Mouse (Mus musculus) neural tube, embryonic 15.5 days (tissue): ENCODE data around the gene Rgp1. TPM values are rescaled to one million over a fixed set of nuclear protein-coding genes. Genes with fewer than 3 reads are reported as not detected.
"Not testable (repeated sequence)": the region's sequence is repeated elsewhere in the genome, so short reads cannot be mapped to it uniquely, and the experiment has no call there.

Source experiments
- ATAC-seq: fragments of 200-750 bp; cut with Nextera tagmentation; 2 replicates; pipeline ENCODE4 v1.8.0; 2017; ENCODE audit warnings: mild to moderate bottlenecking, moderate TSS enrichment, moderate library complexity; ENCODE audit not compliant: low FRiP score
- H3K27ac ChIP-seq: fragments of 300-500 bp; sonication (generic); replicated peaks from 2 replicates; pipeline ENCODE4 v1.5.1; 2015; ENCODE audit warnings: mild to moderate bottlenecking, inconsistent platforms
- H3K27me3 ChIP-seq: fragments of 300-500 bp; sonication (generic); replicated peaks from 2 replicates; pipeline ENCODE4 v1.6.1; 2015; ENCODE audit warnings: inconsistent platforms
- H3K36me3 ChIP-seq: fragments of 300-500 bp; sonication (generic); 2 replicates; pipeline ENCODE4 v1.6.1; 2015; ENCODE audit warnings: inconsistent platforms
- H3K4me1 ChIP-seq: fragments of 300-500 bp; sonication (generic); 2 replicates; pipeline ENCODE4 v1.6.1; 2015; ENCODE audit warnings: inconsistent platforms
- H3K4me2 ChIP-seq: fragments of 300-500 bp; sonication (generic); 2 replicates; pipeline ENCODE4 v1.6.1; 2015; ENCODE audit warnings: inconsistent platforms, mild to moderate bottlenecking, moderate library complexity
- H3K4me3 ChIP-seq: fragments of 300-500 bp; sonication (generic); replicated peaks from 2 replicates; pipeline ENCODE4 v1.5.1; 2015; ENCODE audit warnings: mild to moderate bottlenecking, inconsistent platforms
- H3K9ac ChIP-seq: fragments of 300-500 bp; sonication (generic); replicated peaks from 2 replicates; pipeline ENCODE4 v1.6.1; 2015; ENCODE audit warnings: mild to moderate bottlenecking, inconsistent platforms
- H3K9me3 ChIP-seq: fragments of 300-500 bp; sonication (generic); replicated peaks from 2 replicates; pipeline ENCODE4 v1.6.1; 2016; ENCODE audit warnings: inconsistent platforms
- WGBS: fragments of 180-500 bp; shearing (Covaris S2); methylation state at CpG from one replicate; pipeline ENCODE4 v1.1.7; 2015; ENCODE audit warnings: mixed read lengths; 5-methylcytosine and 5-hydroxymethylcytosine counted together
- polyA plus RNA-seq: library from polyadenylated mRNA; unstranded; fragments of >200 nt; fragmentation: Nextera tagmentation; extraction: Ambion mirVana; gene quantifications from 2 replicates; pipeline ENCODE4 v1.2.1, GENCODE M21; 2015

Rgp1 gene
- polyA plus RNA-seq, 1 experiment from 2014 or later, result 22.0 TPM

DNA sequence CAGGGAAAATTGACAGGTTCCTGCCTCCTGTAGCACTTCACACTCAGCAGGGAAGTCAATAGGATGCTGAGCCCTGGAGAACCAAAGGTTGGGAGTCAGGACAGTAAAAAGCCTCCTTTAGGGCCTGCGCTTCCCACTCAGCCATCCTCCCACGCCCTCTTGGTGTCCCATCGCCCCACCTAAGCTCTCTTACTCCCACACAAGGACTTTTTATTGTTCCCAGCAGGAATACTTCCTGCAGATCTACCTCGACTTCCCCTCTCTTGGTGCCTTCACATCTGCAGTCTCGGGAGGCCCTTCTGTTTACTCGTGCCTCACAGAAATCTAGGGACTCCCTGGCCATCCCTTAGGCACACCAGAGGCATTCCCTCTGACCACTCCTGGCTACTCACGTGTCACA, 4.9 kb downstream of the Rgp1 start:
- Histone ChIP-seq H3K27ac (no peak overlapping the region), H3K27me3 (no peaks in the 10 kb centered on the region), H3K36me3 (peaks cover 36% of the 10 kb centered on the region), H3K4me1 (peaks cover 12% of the 10 kb centered on the region), H3K4me2 (no peak overlapping the region), H3K4me3 (no peak overlapping the region), H3K9ac (no peak overlapping the region), H3K9me3 (no peaks in the 10 kb centered on the region)
- WGBS, result 80% methylated on average over 7 of the region's 7 CpGs
- no peak for ATAC-seq

DNA sequence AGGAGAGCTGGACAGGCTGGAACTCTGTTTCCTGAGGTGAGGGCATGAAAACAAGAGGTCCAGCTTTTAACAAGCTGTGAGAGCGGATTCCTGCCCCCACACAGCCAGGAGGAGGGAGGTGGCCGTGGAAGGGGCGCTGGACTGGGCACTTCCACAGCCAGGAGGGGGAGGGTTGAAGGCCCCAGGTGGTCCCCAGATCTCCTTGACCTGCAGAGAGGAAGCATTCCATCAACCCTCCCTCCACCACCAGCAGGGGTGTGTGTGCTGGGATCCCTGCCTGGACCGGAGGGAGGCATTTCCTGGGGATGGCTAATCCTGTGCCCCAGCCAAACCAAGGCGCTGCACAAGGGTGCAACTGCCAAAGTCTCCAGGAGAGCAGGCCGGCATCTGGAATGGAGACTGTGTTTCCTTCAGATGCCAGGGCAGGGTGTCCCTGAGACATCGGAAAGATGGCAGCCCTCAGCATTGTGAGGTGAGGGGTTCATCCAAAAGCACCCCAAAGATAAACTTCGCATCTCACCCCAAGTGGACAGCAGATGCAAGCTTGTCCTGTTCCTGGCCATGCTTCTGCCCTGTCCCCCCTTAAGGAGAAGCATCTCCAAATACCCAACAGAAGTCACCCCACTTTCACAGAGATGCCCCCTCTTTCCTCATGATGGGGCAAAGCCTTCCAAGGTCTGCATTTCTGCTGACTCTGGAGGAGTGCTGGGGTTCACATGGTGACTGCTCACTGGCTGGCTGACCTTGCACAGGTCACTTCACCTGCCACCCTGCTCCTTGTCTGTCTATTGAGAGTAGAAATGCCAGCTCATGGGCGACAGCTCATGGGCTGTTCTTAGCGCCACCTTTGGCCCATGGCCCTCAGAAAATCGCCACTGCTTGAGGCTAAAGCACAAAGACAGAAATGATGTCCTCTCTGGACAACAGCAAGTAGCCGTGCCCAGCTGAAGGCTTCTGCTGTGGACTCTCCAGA, 6.2 kb downstream of the Rgp1 start, which contains the start of gene Msmp:
Gene Msmp, minus strand, starts transcription at position 51 of the 973 bp plus-strand sequence.
- Histone ChIP-seq H3K27ac (no peak within 1 kb of the TSS), H3K36me3 (peaks cover 36% of the 10 kb centered on the region), H3K4me2 (no peak within 1 kb of the TSS), H3K4me1 (peaks cover 6% of the 10 kb centered on the region), H3K27me3 (no peaks in the 10 kb centered on the region), H3K4me3 (no peak within 1 kb of the TSS), H3K9ac (no peak within 1 kb of the TSS), H3K9me3 (no peaks in the 10 kb centered on the region)
- 77% methylated on average over 12 of the region's 12 CpGs for WGBS
- ATAC-seq, result no peak

DNA sequence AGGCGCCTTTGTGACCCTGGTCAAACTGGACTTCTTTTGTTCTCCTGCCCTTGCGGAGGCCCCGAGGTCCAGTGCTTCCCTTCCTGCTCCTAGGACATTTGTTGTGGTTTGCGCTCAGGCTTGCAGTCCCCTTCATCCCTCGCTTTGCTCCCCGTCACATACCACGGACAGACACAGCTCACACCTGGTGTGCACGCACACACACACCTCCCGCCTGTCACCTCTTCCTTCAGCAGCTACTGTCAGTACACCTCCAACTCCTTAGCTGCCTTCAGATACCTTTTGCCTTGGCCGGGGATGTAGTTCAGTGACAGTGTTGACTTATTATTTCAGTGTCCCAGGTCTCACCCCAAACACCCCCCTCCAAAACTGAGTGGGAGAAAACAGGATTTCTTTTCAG, 7.2 kb downstream of the Rgp1 start:
- Histone ChIP-seq H3K9ac (no peak overlapping the region), H3K36me3 (peaks cover 36% of the 10 kb centered on the region), H3K27me3 (no peaks in the 10 kb centered on the region), H3K27ac (no peak overlapping the region), H3K4me1 (no peaks in the 10 kb centered on the region), H3K4me2 (no peak overlapping the region), H3K9me3 (no peaks in the 10 kb centered on the region), H3K4me3 (no peak overlapping the region)
- WGBS, result 62% methylated on average over 10 of the region's 10 CpGs
- no peak for ATAC-seq

DNA sequence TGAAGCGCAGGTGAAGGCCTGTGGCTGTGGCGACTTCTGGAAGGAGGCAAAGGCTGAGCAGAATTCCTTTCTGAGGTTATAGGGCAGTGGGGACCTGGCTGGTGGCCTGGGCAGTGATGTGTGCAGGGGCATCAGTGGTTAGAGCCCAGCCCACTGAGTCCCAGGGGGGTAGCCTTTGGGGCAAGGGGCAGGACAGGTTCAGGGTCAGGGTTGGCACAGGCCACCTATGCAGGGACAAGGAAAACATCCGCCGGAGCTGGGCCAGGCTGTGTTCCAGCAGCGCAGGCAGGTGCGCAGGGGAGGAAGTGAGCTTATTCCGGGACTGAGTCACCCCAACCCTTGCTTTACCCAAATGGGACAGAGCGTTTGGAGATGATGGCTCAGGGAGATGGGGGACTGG, 7.9 kb downstream of the Rgp1 start:
- no peak overlapping the region for H3K4me3 ChIP-seq
- H3K27me3 ChIP-seq, result no peaks in the 10 kb centered on the region
- no peak overlapping the region for H3K27ac ChIP-seq
- no peak overlapping the region for H3K4me2 ChIP-seq
- H3K9me3 ChIP-seq, result no peaks in the 10 kb centered on the region
- H3K9ac ChIP-seq, result no peak overlapping the region
- WGBS, result 78% methylated on average over 8 of the region's 8 CpGs
- no peak for ATAC-seq
- peaks cover 30% of the 10 kb centered on the region for H3K36me3 ChIP-seq
- no peaks in the 10 kb centered on the region for H3K4me1 ChIP-seq

DNA sequence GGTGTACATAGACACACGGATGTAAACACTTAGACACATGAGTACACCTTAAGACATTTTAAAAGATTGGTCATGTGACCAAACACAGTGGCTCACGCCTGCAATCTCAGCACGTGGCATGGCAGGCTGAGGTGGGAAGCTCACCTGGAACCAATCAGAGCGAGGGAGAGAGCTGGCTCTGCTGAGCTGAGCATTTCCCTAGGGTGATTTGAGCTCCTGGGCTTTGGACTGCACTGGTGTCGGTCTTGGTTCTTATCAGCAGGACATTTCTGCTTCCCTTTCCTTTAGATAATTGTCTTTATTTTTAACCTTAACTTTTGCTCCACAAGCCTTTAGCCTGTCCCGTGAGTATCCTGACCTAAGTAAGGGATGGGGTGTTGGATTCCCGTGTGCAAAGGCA, 9.2 kb downstream of the Rgp1 start:
- Histone ChIP-seq H3K9me3 (no peaks in the 10 kb centered on the region), H3K4me2 (no peak overlapping the region), H3K4me3 (no peak overlapping the region), H3K27ac (no peak overlapping the region), H3K27me3 (no peaks in the 10 kb centered on the region), H3K4me1 (no peaks in the 10 kb centered on the region), H3K36me3 (peaks cover 17% of the 10 kb centered on the region), H3K9ac (no peak overlapping the region)
- WGBS, result 66% methylated on average over 7 of the region's 7 CpGs
- no peak for ATAC-seq

DNA sequence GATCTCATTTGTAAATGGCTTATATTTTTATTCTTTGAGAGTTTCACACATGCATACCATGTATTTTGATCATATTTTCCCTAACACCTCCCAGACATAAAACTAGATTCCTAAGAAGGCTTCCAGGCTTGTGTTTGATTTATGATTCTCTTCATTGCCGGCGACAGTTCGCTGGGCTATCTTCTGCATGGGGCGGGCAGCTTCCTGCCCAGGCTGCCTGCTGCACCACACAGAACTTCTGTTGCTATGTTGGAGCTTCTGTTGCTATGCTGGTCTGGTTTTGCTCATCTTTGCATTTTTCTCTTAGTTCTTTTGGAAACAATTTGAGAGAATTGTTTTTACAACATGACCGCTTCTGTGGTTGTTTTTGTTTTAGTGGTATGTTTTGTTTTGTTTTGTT, 13.0 kb downstream of the Rgp1 start:
- Histone ChIP-seq H3K4me1 (no peaks in the 10 kb centered on the region), H3K4me3 (no peak overlapping the region), H3K36me3 (no peaks in the 10 kb centered on the region), H3K27me3 (no peaks in the 10 kb centered on the region), H3K27ac (no peak overlapping the region), H3K4me2 (no peak overlapping the region), H3K9me3 (no peaks in the 10 kb centered on the region), H3K9ac (no peak overlapping the region)
- ATAC-seq, result no peak
- WGBS, result 72% methylated on average over 5 of the region's 5 CpGs

DNA sequence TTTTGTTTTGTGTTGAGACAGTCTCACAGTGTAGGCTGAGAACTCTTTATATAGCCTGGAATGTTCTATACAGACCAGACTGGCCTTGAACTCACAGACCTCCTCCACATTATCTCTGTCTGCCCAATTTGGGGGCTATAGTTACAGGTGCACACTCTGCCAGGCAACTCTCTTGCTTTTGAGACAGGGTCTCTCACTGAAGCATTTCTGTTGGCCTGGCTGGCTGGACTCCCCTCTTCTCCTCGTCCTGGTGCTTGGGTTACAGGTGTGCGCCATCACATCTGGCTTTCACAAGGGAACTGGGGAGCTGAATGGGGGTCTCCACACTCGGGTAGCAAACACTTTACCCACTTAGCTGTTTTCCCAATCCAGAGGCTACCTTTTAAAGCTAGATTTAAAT, 13.4 kb downstream of the Rgp1 start:
- 83% methylated on average over 3 of the region's 3 CpGs for WGBS
- no peaks in the 10 kb centered on the region for H3K36me3 ChIP-seq
- H3K4me1 ChIP-seq, result no peaks in the 10 kb centered on the region
- H3K4me2 ChIP-seq, result no peak overlapping the region
- H3K4me3 ChIP-seq, result no peak overlapping the region
- H3K9ac ChIP-seq, result no peak overlapping the region
- no peak overlapping the region for H3K27ac ChIP-seq
- no peaks in the 10 kb centered on the region for H3K27me3 ChIP-seq
- ATAC-seq, result no peak
- no peaks in the 10 kb centered on the region for H3K9me3 ChIP-seq

DNA sequence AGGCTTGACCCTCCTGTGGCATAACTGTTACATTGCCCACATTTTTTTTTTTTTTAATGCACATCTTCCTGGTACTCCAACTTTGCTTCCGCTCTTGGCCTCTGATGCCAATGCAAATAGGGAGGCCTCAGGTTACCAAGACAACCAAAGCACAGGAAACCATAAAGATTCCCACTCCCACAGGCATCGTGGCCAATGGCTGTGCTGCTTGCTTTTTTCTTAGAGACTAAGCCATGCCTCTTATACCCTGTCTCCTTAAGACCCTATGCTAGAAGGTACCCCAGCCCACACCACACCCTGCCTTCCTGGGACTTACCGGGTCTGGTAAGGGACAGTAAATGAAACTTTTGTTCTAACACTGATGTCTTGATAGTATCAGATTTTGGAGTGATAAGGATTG, 14.9 kb downstream of the Rgp1 start:
- Histone ChIP-seq H3K27me3 (no peaks in the 10 kb centered on the region), H3K4me2 (no peak overlapping the region), H3K4me3 (no peak overlapping the region), H3K36me3 (no peaks in the 10 kb centered on the region), H3K4me1 (no peaks in the 10 kb centered on the region), H3K9ac (no peak overlapping the region), H3K27ac (no peak overlapping the region), H3K9me3 (no peaks in the 10 kb centered on the region)
- no peak for ATAC-seq
- 41% methylated on average over 3 of the region's 3 CpGs for WGBS

DNA sequence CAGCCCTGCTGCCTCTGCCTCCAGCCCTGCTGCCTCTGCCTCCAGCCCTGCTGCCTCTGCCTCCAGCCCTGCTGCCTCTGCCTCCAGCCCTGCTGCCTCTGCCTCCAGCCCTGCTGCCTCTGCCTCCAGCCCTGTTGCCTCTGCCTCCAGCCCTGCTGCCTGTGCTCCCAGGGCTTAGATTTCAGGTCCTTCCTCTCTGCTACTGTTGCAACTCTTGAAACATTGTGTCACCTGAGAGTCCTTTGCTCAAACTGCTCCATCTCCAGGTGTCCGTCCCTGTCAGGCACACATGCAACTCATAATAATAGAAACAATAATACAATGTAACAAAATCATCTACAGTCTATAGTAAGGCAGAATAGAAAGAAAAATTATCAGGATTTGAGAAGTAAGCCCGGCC, 18.1 kb downstream of the Rgp1 start:
- not testable (repeated sequence) for H3K4me1 ChIP-seq, H3K9me3 ChIP-seq, H3K36me3 ChIP-seq, H3K4me2 ChIP-seq, H3K27ac ChIP-seq, ATAC-seq, H3K4me3 ChIP-seq, H3K27me3 ChIP-seq, H3K9ac ChIP-seq
- WGBS, result 86% methylated on average over 2 of the region's 2 CpGs

DNA sequence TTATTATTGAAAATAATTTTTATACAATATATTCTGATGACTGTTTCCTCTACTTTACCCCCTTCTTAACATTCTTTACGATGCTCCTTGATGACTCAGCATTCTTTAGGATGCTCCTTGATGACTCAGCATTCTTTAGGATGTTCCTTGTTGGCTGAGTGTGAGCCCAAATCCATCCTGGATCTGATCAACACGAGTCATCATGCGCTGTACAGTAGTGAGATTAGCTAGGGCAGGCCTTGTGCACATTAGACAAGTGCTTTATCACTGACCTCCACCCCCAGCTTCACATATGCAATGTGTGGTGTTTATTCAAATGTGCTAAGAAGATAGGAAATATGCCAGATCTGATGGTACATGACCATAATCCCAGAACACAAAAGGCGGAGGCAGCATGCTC, 19.7 kb downstream of the Rgp1 start:
- Histone ChIP-seq H3K27ac (no peak overlapping the region), H3K4me1 (no peaks in the 10 kb centered on the region), H3K4me2 (no peak overlapping the region), H3K9ac (no peak overlapping the region), H3K4me3 (no peak overlapping the region), H3K27me3 (no peaks in the 10 kb centered on the region), H3K36me3 (no peaks in the 10 kb centered on the region), H3K9me3 (no peaks in the 10 kb centered on the region)
- WGBS, result 87% methylated on average over 4 of the region's 4 CpGs
- ATAC-seq, result no peak

DNA sequence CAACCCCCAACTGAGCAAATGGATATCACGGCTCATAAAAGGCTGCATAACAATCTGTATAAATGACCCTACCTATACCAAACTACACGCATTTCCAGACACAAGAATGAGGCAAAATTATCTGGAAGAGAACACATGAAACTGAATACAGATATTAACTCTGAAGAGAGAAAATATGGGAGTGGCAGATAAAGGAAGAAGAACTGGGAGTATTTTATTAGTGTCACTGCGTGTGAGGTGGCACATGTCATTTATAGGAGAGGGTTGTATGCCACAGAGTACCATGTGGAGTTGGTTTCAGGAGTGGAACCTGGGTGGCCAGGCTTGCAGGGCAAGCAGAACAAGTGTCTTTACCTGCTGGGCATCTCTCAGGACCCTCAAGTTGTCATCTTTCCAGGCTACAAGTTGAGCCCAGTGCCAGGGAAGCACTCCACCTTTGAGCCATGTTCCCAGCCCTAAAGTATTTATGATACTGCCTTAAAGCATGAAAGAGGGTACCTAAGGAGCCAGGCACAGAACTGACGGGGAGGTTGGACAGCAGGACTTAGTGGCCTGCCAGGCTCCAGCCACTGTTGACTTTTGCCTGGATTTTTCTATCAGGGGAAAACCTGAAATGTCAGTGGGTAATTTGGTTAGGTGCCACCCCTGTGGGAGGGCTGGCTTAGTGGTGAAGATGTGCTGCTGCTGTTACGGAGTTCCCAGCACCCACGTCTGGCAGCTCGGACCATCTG, 20.3 kb downstream of the Rgp1 start:
- H3K4me3 ChIP-seq, result no peak overlapping the region
- H3K9me3 ChIP-seq, result no peaks in the 10 kb centered on the region
- H3K4me1 ChIP-seq, result no peaks in the 10 kb centered on the region
- no peak overlapping the region for H3K4me2 ChIP-seq
- H3K27me3 ChIP-seq, result no peaks in the 10 kb centered on the region
- H3K9ac ChIP-seq, result no peak overlapping the region
- WGBS, result 86% methylated on average over 7 of the region's 7 CpGs
- no peak for ATAC-seq
- H3K27ac ChIP-seq, result no peak overlapping the region
- no peaks in the 10 kb centered on the region for H3K36me3 ChIP-seq
